Mouse (Mus musculus) embryonic fibroblast, embryonic 13.5 days (primary cell): ENCODE measurements around the gene Tmem86b.

Experiments used
- CTCF ChIP-seq: IDR thresholded peaks from 2 replicates; pipeline ENCODE4 v1.5.1; 2011; ENCODE audit warnings: mild to moderate bottlenecking, control low read depth, low read length, moderate library complexity, borderline replicate concordance; ENCODE audit not compliant: insufficient read depth
- POLR2A ChIP-seq: IDR thresholded peaks from 2 replicates; pipeline ENCODE4 v1.6.1; 2011; ENCODE audit warnings: low read depth, mild to moderate bottlenecking, control low read depth, low read length, moderate library complexity

GRCm38 (mm10) chr7:4653351-4653750 lies 22.1 kb upstream of the Tmem86b start:
- no peak for TF ChIP-seq POLR2A
- TF ChIP-seq CTCF: no peak
